Mouse (Mus musculus): ENCODE measurements around the gene Ackr4. TPM values are rescaled to one million over a fixed set of nuclear protein-coding genes. Genes with fewer than 3 reads are reported as not detected.

Gene Ackr4
- 0.11 TPM for polyA plus RNA-seq (2012; fragmentation: generic; extraction: Trizol)

- H3K4me2 ChIP-seq (ENCODE audit: low read depth), result no peak within 1 kb of the TSS
- H3K79me2 ChIP-seq (ENCODE audit: control insufficient read depth, insufficient read depth), result no peaks in the 10 kb centered on the region
- TF ChIP-seq MAX (IDR thresholded peaks at IDR 0.05; ENCODE audit: low read depth) (no peak), USF1 (IDR thresholded peaks at IDR 0.05; ENCODE audit: low read depth) (no peak)
- H3K4me3 ChIP-seq, result no peak within 1 kb of the TSS
- H3ac ChIP-seq (ENCODE audit: control insufficient read depth, insufficient read length), result no peak within 1 kb of the TSS
- H3K36me3 ChIP-seq (ENCODE audit: control insufficient read depth, insufficient read depth), result no peaks in the 10 kb centered on the region
- H3K27me3 ChIP-seq (ENCODE audit: control insufficient read depth, insufficient read depth, insufficient read length), result no peaks in the 10 kb centered on the region
These were observed at the start of gene Ackr4 for GRCm38 (mm10) chr9:104126833-104127232. Ackr4 (minus strand) TSS chr9:104126933.

- no peak for TF ChIP-seq MYOG (IDR thresholded peaks at IDR 0.05; ENCODE audit: control insufficient read depth in 1 of 3, insufficient read depth in 1 of 3, insufficient read length in 2 of 3, low read depth in 2 of 3)
- no peak for TF ChIP-seq SRF (IDR thresholded peaks at IDR 0.05; ENCODE audit: control insufficient read depth, insufficient read length, low read depth)
- no peak for TF ChIP-seq TCF3 (IDR thresholded peaks at IDR 0.05; ENCODE audit: insufficient read length, low read depth)
- no peak for TF ChIP-seq E2F4 (IDR thresholded peaks at IDR 0.05; ENCODE audit: insufficient read depth)
- no peak for TF ChIP-seq TCF12 (IDR thresholded peaks at IDR 0.05; ENCODE audit: insufficient read depth, poor library complexity, severe bottlenecking)
- TF ChIP-seq MYOD1 (IDR thresholded peaks at IDR 0.05; ENCODE audit: control insufficient read depth in 1 of 3, insufficient read length in 2 of 3, low read depth in 2 of 3), result no peak
- no peak for TF ChIP-seq REST (IDR thresholded peaks at IDR 0.05; ENCODE audit: insufficient read depth, insufficient read length)
- TF ChIP-seq CEBPB (IDR thresholded peaks at IDR 0.05; ENCODE audit: insufficient read depth, poor library complexity, severe bottlenecking), result no peak
- TF ChIP-seq POLR2A (IDR thresholded peaks at IDR 0.05; ENCODE audit: insufficient read length, low read depth), result no peak
- no peak for TF ChIP-seq MAX (IDR thresholded peaks at IDR 0.05; ENCODE audit: low read depth)
- TF ChIP-seq POLR2AphosphoS2 (IDR thresholded peaks at IDR 0.05; ENCODE audit: insufficient read length, low read depth), result no peak
- H3K36me3 ChIP-seq (ENCODE audit: control insufficient read depth, insufficient read depth), result peaks cover 40% of the 10 kb centered on the region
These were observed 45.6 kb upstream of the Ackr4 start for GRCm38 (mm10) chr9:104172342-104172741.

GRCm38 (mm10) chr9:104171651-104172050 lies 44.9 kb upstream of the Ackr4 start:
- no peak overlapping the region for H3K4me3 ChIP-seq
- H3K36me3 ChIP-seq (ENCODE audit: control insufficient read depth, insufficient read depth), result peaks cover 45% of the 10 kb centered on the region
- H3K4me2 ChIP-seq (ENCODE audit: low read depth), result no peak overlapping the region
- no peaks in the 10 kb centered on the region for H3K27me3 ChIP-seq (ENCODE audit: control insufficient read depth, insufficient read depth, insufficient read length)
- H3K79me2 ChIP-seq (ENCODE audit: control insufficient read depth, insufficient read depth), result no peaks in the 10 kb centered on the region
- no peak overlapping the region for H3ac ChIP-seq (ENCODE audit: control insufficient read depth, insufficient read length)
- TF ChIP-seq MYOG (IDR thresholded peaks at IDR 0.05; ENCODE audit: control insufficient read depth in 1 of 3, insufficient read depth in 1 of 3, insufficient read length in 2 of 3, low read depth in 2 of 3), result no peak
- TF ChIP-seq POLR2AphosphoS2 (IDR thresholded peaks at IDR 0.05; ENCODE audit: insufficient read length, low read depth), result no peak
- no peak for TF ChIP-seq SRF (IDR thresholded peaks at IDR 0.05; ENCODE audit: control insufficient read depth, insufficient read length, low read depth)
- TF ChIP-seq MYOD1 (IDR thresholded peaks at IDR 0.05; ENCODE audit: control insufficient read depth in 1 of 3, insufficient read length in 2 of 3, low read depth in 2 of 3), result no peak
- TF ChIP-seq TCF3 (IDR thresholded peaks at IDR 0.05; ENCODE audit: insufficient read length, low read depth), result no peak
- TF ChIP-seq POLR2A (IDR thresholded peaks at IDR 0.05; ENCODE audit: insufficient read length, low read depth), result no peak
- no peak for TF ChIP-seq E2F4 (IDR thresholded peaks at IDR 0.05; ENCODE audit: insufficient read depth)
- TF ChIP-seq MAX (IDR thresholded peaks at IDR 0.05; ENCODE audit: low read depth), result no peak
- no peak for TF ChIP-seq CEBPB (IDR thresholded peaks at IDR 0.05; ENCODE audit: insufficient read depth, poor library complexity, severe bottlenecking)
- TF ChIP-seq REST (IDR thresholded peaks at IDR 0.05; ENCODE audit: insufficient read depth, insufficient read length), result no peak
- no peak for TF ChIP-seq USF1 (IDR thresholded peaks at IDR 0.05; ENCODE audit: low read depth)
- TF ChIP-seq TCF12 (IDR thresholded peaks at IDR 0.05; ENCODE audit: insufficient read depth, poor library complexity, severe bottlenecking), result no peak

More at GRCm38 (mm10) chr9:104172342-104172741, 45.6 kb upstream of the Ackr4 start:
- Histone ChIP-seq H3K79me2 (ENCODE audit: control insufficient read depth, insufficient read depth) (no peaks in the 10 kb centered on the region), H3K4me3 (no peak overlapping the region), H3K4me2 (ENCODE audit: low read depth) (no peak overlapping the region), H3K27me3 (ENCODE audit: control insufficient read depth, insufficient read depth, insufficient read length) (no peaks in the 10 kb centered on the region), H3ac (ENCODE audit: control insufficient read depth, insufficient read length) (no peak overlapping the region)

- Histone ChIP-seq H3K27me3 (ENCODE audit: control insufficient read depth, insufficient read depth, insufficient read length) (no peaks in the 10 kb centered on the region), H3K4me2 (ENCODE audit: low read depth) (no peak overlapping the region), H3K79me2 (ENCODE audit: control insufficient read depth, insufficient read depth) (no peaks in the 10 kb centered on the region), H3K4me3 (no peak overlapping the region), H3K36me3 (ENCODE audit: control insufficient read depth, insufficient read depth) (peaks cover 38% of the 10 kb centered on the region), H3ac (ENCODE audit: control insufficient read depth, insufficient read length) (no peak overlapping the region)
- TF ChIP-seq USF1 (IDR thresholded peaks at IDR 0.05; ENCODE audit: low read depth) (no peak), E2F4 (IDR thresholded peaks at IDR 0.05; ENCODE audit: insufficient read depth) (no peak), POLR2AphosphoS2 (IDR thresholded peaks at IDR 0.05; ENCODE audit: insufficient read length, low read depth) (no peak), REST (IDR thresholded peaks at IDR 0.05; ENCODE audit: insufficient read depth, insufficient read length) (no peak), MYOG (IDR thresholded peaks at IDR 0.05; ENCODE audit: control insufficient read depth in 1 of 3, insufficient read depth in 1 of 3, insufficient read length in 2 of 3, low read depth in 2 of 3) (no peak), TCF12 (IDR thresholded peaks at IDR 0.05; ENCODE audit: insufficient read depth, poor library complexity, severe bottlenecking) (no peak)
These were observed 43.3 kb upstream of the Ackr4 start for GRCm38 (mm10) chr9:104169986-104170385.

GRCm38 (mm10) chr9:104165926-104166325 lies 39.2 kb upstream of the Ackr4 start:
- Histone ChIP-seq H3K4me3 (no peak overlapping the region), H3K4me2 (ENCODE audit: low read depth) (no peak overlapping the region), H3K36me3 (ENCODE audit: control insufficient read depth, insufficient read depth) (peaks cover 42% of the 10 kb centered on the region), H3K27me3 (ENCODE audit: control insufficient read depth, insufficient read depth, insufficient read length) (no peaks in the 10 kb centered on the region), H3ac (ENCODE audit: control insufficient read depth, insufficient read length) (no peak overlapping the region), H3K79me2 (ENCODE audit: control insufficient read depth, insufficient read depth) (no peaks in the 10 kb centered on the region)
- TF ChIP-seq TCF12 (IDR thresholded peaks at IDR 0.05; ENCODE audit: insufficient read depth, poor library complexity, severe bottlenecking) (no peak), MYOD1 (IDR thresholded peaks at IDR 0.05; ENCODE audit: control insufficient read depth in 1 of 3, insufficient read length in 2 of 3, low read depth in 2 of 3) (no peak), MAX (IDR thresholded peaks at IDR 0.05; ENCODE audit: low read depth) (no peak), POLR2AphosphoS2 (IDR thresholded peaks at IDR 0.05; ENCODE audit: insufficient read length, low read depth) (no peak), E2F4 (IDR thresholded peaks at IDR 0.05; ENCODE audit: insufficient read depth) (no peak), USF1 (IDR thresholded peaks at IDR 0.05; ENCODE audit: low read depth) (no peak), TCF3 (IDR thresholded peaks at IDR 0.05; ENCODE audit: insufficient read length, low read depth) (no peak), POLR2A (IDR thresholded peaks at IDR 0.05; ENCODE audit: insufficient read length, low read depth) (no peak), SRF (IDR thresholded peaks at IDR 0.05; ENCODE audit: control insufficient read depth, insufficient read length, low read depth) (no peak), MYOG (IDR thresholded peaks at IDR 0.05; ENCODE audit: control insufficient read depth in 1 of 3, insufficient read depth in 1 of 3, insufficient read length in 2 of 3, low read depth in 2 of 3) (no peak), CEBPB (IDR thresholded peaks at IDR 0.05; ENCODE audit: insufficient read depth, poor library complexity, severe bottlenecking) (no peak), REST (IDR thresholded peaks at IDR 0.05; ENCODE audit: insufficient read depth, insufficient read length) (no peak)

All from myocyte (in vitro differentiated cells).